Mouse (Mus musculus): Measurements from ENCODE around the gene Shh. TPM values are rescaled to one million over a fixed set of nuclear protein-coding genes. Genes with fewer than 3 reads are reported as not detected.

Gene Shh
- polyA plus RNA-seq, 1 experiment: 6.6 TPM

DNA sequence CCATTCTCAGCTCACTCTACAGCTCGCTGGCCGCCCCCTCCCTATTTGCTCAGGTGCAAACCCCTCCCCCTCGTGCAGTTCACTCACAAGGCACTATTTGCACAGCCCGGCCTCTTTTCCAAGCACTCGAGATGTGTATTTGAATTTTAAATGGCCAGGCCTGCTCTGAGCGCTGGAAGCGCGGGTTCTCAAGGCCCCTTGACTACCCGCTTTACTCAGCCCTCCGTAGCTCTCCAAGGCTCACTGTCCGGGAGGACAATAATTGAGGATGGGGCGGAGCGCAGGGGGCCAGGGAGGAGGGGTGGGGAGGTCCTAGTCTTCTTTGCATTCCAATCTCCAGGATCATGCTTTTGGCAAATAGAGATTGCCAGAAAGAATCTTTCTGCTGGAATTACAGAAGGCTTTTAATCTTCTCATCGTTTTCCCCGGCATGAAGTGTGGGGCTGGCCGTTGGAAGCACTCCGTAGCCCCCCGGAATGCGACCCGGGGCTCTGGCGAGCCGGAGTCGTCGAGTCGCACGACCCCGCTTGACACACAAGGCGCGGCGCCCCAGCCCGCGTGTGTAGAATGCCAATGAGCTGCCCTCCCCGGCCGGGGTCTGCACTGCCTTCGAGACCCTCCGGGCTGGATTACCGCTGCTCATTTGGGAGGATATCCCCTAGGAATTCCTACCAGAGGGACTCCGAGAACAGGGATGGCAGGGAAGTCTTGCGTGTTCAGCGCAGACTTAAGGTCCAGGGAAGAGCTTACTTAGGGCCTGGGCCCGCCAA, 7.4 kb downstream of the Shh start:
- DNase-seq (ENCODE audit: low read depth): no peak

DNA sequence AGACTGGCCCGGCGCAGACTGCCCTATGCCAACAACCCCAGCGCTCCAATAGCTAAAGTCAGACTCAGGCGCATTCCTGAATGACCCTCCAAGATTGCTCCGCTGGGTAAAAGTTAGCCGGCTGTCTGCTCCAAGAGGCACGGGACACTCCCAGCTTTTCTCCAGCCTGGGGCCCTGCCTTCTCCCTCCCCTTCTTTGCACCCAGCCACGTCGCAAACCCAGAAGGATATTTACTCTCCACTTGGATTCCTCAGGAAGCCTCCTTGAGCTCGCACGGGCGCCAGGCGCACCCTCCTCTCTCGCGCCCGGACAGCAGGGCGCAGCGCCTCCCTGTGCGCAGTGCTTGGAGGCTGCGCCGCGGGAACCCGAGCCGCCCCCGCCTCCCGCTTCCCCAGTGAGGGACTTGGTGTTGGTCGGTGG, 8.2 kb downstream of the Shh start:
- no peak for DNase-seq (ENCODE audit: low read depth)

DNA sequence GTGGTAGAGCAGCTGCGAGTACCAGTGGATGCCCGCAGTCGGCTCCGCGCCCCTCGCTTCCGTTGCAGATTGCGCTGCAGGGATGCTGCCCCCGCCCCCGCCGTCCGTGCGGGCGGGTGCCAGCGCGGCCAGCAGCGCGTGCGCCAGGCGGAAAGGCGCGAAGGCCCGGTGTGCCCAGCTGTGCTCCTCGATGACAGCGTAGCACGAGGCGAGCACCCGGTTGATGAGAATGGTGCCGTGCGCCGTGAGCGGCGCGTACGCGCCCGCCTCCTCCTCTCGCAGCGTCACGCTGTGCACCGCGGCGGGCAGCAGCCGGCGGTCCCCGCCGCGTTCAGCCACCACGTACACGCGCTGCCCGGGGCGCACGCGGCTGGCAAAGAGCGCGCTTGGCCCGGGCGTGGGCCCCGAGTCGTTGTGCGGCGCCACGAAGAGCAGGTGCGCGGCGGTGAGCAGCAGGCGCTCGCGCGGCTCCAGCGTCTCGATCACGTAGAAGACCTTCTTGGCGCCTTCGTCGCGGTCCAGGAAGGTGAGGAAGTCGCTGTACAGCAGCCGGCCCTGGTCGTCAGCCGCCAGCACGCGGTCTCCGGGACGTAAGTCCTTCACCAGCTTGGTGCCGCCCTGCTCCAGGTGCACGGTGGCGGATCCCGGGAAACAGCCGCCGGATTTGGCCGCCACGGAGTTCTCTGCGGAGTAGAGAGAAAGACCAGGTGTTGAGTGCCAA, 9.0 kb downstream of the Shh start:
- DNase-seq (ENCODE audit: low read depth): no peak

GRCm38 (mm10) chr5:28456366-28456765, 10.7 kb downstream of the Shh start:
- DNase-seq (ENCODE audit: low read depth): no peak

GRCm38 (mm10) chr5:28455721-28456120, 11.3 kb downstream of the Shh start:
- no peak for DNase-seq (ENCODE audit: low read depth)

DNA sequence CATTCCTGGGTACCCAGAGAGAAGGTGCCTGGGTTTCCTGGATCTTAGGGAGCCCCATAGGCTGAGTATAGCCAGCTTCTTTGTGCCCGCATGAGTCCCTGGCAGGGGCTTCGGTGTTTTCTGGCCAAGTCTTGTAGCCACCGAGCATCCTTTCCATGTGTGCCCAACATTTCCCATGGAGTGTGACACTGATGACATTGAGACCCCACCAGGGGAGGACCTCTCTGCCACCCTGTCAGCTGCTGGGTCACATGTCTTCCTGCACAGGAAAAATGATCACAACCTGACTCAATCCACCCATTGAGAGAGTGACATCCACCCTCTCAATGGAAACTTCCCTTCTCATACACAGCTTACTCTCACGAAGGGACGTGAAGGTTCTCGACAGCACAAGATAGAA, 12.5 kb downstream of the Shh start:
- no peak for DNase-seq (ENCODE audit: low read depth)

DNA sequence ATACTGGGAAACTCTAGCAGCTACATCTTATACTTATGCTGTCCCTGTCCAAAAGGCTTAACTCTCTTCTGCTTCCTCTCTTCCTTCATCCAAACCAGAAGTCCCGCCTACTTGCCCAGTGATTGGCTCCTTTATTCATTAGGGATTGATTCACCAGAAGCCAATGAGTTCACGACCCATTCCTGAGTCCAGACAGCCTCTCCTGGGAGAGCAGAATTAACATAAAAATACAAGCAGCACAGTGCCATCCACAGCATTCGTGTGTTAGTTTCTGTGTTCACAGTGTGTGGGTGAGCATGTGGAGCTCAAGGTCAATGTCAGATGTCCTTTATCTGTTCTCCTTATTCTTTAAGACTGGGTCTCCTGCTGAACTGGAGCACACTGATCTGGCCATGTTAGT, 13.5 kb downstream of the Shh start:
- DNase-seq (ENCODE audit: low read depth): no peak

GRCm38 (mm10) chr5:28453086-28453485, 14.0 kb downstream of the Shh start:
- DNase-seq (ENCODE audit: low read depth): no peak

DNA sequence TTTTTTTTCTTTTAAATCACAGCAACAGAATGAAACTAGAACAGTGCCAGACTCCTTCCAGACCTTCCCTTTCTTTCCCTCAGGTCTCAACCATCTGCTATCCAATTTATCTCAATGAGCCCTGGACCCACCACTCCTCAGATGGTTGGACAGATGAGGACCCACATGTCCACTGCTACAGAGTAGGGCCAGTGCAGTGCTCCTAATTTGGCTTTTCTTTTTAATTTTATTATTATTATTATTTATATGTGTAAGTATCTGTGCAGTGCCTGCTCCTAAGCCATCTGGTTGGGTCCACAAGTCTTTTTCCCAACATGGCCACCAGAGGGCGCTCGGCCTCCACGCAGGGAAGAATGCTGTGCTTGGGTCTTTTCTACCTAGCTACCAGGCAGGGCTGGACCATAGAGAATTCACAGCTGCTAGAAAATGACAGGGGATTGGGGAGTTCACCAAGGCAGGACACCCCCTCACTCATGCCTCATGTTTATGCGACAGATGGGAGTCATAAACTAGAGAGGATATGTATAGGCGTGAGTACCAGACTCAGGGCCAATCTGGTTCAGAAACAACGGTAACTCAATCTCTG, 15.9 kb downstream of the Shh start:
- no peak for DNase-seq (ENCODE audit: low read depth)

- DNase-seq (ENCODE audit: low read depth): no peak
Observed at GRCm38 (mm10) chr5:28450126-28450890, 16.7 kb downstream of the Shh start.

DNA sequence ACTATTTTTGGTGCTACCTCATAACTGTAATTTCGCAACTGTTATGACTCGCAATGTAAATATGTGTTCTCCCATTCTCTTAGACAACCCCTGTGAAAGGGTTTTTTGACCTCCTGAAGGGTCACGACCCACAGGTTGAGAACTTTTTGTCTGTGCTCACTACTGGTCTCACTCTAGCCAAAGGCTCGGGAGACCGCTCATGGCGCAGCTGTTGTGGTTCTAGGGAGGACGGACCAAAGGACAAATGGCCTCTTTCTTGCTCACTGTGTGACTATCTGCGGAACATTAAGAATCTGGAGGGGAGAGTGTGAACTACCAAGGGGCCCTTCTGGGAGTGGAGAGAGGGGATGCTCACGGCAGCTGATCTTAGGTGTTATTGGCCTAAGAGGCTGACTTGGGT, 41.1 kb downstream of the Shh start:
- DNase-seq (ENCODE audit: low read depth): no peak

GRCm38 (mm10) chr5:28423781-28424180, 43.3 kb downstream of the Shh start:
- no peak for DNase-seq (ENCODE audit: low read depth)

- DNase-seq (ENCODE audit: low read depth): no peak
Observed at GRCm38 (mm10) chr5:28419640-28420265, 47.3 kb downstream of the Shh start.

GRCm38 (mm10) chr5:28418734-28419133, 48.3 kb downstream of the Shh start:
- DNase-seq (ENCODE audit: low read depth): no peak

DNA sequence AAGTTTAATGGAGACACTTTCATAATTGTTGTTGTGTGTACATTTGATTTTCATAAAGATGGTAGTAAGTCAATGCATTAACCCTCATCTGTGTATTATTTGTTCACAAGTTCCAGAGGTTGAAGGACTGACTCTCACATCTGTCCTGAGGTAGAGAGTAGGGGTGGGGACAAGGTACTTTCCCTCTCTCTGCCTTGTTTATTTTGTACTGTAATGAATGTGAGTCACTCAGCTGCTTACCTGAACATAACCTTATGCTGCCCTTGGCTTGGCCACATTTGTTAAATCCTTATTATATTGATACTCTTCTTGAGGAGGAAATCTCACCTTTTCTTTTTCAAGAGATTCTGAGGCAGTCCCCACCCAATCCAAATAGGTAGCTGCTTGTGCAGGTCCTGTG, 51.0 kb downstream of the Shh start:
- DNase-seq (ENCODE audit: low read depth): no peak

- no peak for DNase-seq (ENCODE audit: low read depth)
Observed at GRCm38 (mm10) chr5:28414076-28414475, 53.0 kb downstream of the Shh start.

- peak; percentile 16 for DNase-seq (ENCODE audit: low read depth)
Observed at GRCm38 (mm10) chr5:28413533-28413932, 53.5 kb downstream of the Shh start.

- DNase-seq (ENCODE audit: low read depth): no peak
Observed at GRCm38 (mm10) chr5:28412006-28412685, 54.9 kb downstream of the Shh start.
